Mouse (Mus musculus): ENCODE measurements around the gene Pole.

- TF ChIP-seq POLR2A (IDR thresholded peaks at IDR 0.05; ENCODE audit: extremely low read depth, insufficient read depth, low read length) = no peak
- TF ChIP-seq CTCF (IDR thresholded peaks at IDR 0.05; ENCODE audit: extremely low read depth, insufficient read depth, low read length) = no peak
Observed at GRCm38 (mm10) chr5:110308861-110309260, 22.8 kb downstream of the Pole start.

Measured in cortical plate, adult 2 months (tissue).